Mouse (Mus musculus) CH12.LX (cell line): ENCODE data around the gene Tfr2. TPM values are rescaled to one million over a fixed set of nuclear protein-coding genes. Genes with fewer than 3 reads are reported as not detected.

Experiments used
- DNase-seq: peaks from one replicate; pipeline ENCODE4 v3.0.0-alpha.2; 2013; ENCODE audit errors: extremely low read depth
- H3K27ac ChIP-seq: 2 replicates; pipeline ENCODE4 v1.5.1; 2012; ENCODE audit warnings: low read depth, mild to moderate bottlenecking, control low read depth, moderate library complexity; ENCODE audit not compliant: insufficient read depth
- H3K27me3 ChIP-seq: replicated peaks from 2 replicates; pipeline ENCODE3; 2012; ENCODE audit warnings: inconsistent platforms
- H3K36me3 ChIP-seq, 2 experiments: replicated peaks in 1 of 2; 2 replicates each; pipeline versions ENCODE3 to v1.6.1; 2012; ENCODE audit warnings: inconsistent platforms in 1 of 2, low read length in 1 of 2, mild to moderate bottlenecking in 1 of 2, mixed read lengths in 1 of 2, moderate library complexity in 1 of 2; ENCODE audit not compliant: control insufficient read depth in 1 of 2, insufficient read depth in 1 of 2
- H3K4me1 ChIP-seq, 2 experiments: 2 replicates each; pipeline ENCODE4 v1.6.1; 2012; ENCODE audit warnings: inconsistent platforms in 1 of 2, moderate library complexity in 1 of 2; ENCODE audit not compliant: insufficient read depth in 2 of 2, control insufficient read depth in 1 of 2
- H3K4me2 ChIP-seq: 2 replicates; pipeline ENCODE4 v1.6.1; 2012; ENCODE audit warnings: low read depth, mild to moderate bottlenecking, control low read depth; ENCODE audit not compliant: poor library complexity, insufficient read depth, severe bottlenecking
- H3K4me3 ChIP-seq, 3 experiments: fragments of 150-350 bp in 1 of 3; sonication (generic) in 1 of 3; replicated peaks in 1 of 3; 2 replicates each; pipeline versions ENCODE3 to v1.5.1; 2011 to 2012; ENCODE audit warnings: low read depth in 2 of 3, low read length in 2 of 3, mild to moderate bottlenecking in 2 of 3, moderate library complexity in 2 of 3, control low read depth in 1 of 3, improper control_type of control experiment in 1 of 3, inconsistent platforms in 1 of 3, mixed read lengths in 1 of 3; ENCODE audit not compliant: poor library complexity in 1 of 3
- H3K79me2 ChIP-seq: replicated peaks from 2 replicates; pipeline ENCODE4 v1.6.1; 2012; ENCODE audit warnings: mild to moderate bottlenecking, moderate library complexity; ENCODE audit not compliant: control insufficient read depth, poor library complexity, insufficient read depth, severe bottlenecking; ENCODE audit errors: extremely low read depth
- H3K9ac ChIP-seq: 2 replicates; pipeline ENCODE4 v1.6.1; 2012; ENCODE audit warnings: low read depth, mild to moderate bottlenecking, control low read depth, moderate library complexity; ENCODE audit not compliant: insufficient read depth
- H3K9me3 ChIP-seq: replicated peaks from 2 replicates; pipeline ENCODE3; 2012; ENCODE audit warnings: low read length, inconsistent platforms, mixed read lengths
- BHLHE40 ChIP-seq: IDR thresholded peaks from 2 replicates; pipeline ENCODE4 v1.6.1; 2011; ENCODE audit warnings: mild to moderate bottlenecking, low read depth, low read length, improper control_type of control experiment
- CHD2 ChIP-seq: IDR thresholded peaks from 2 replicates; pipeline ENCODE4 v1.6.1; 2011; ENCODE audit warnings: low read length, improper control_type of control experiment
- CTCF ChIP-seq, 2 experiments: IDR thresholded peaks in 1 of 2; conservative IDR thresholded peaks in 1 of 2; 2 replicates each; pipeline ENCODE4 v1.5.1; 2011 to 2012; ENCODE audit warnings: low read depth in 2 of 2, low read length in 2 of 2, improper control_type of control experiment in 1 of 2, inconsistent platforms in 1 of 2, mild to moderate bottlenecking in 1 of 2, moderate library complexity in 1 of 2
- E2F4 ChIP-seq: IDR thresholded peaks from 2 replicates; pipeline ENCODE4 v1.6.1; 2011; ENCODE audit warnings: low read depth, low read length, improper control_type of control experiment; ENCODE audit not compliant: insufficient replicate concordance
- ELF1 ChIP-seq: IDR thresholded peaks from 2 replicates; pipeline ENCODE4 v1.6.1; 2014; ENCODE audit warnings: low read depth, mild to moderate bottlenecking, inconsistent platforms, low read length, improper control_type of control experiment
- ETS1 ChIP-seq: conservative IDR thresholded peaks from 2 replicates; pipeline ENCODE4 v1.6.1; 2012; ENCODE audit warnings: low read depth, mild to moderate bottlenecking, inconsistent platforms, low read length, improper control_type of control experiment, moderate library complexity
- GABPA ChIP-seq: IDR thresholded peaks from 2 replicates; pipeline ENCODE4 v1.6.1; 2012; ENCODE audit warnings: low read depth, low read length, improper control_type of control experiment, inconsistent platforms; ENCODE audit not compliant: insufficient replicate concordance
- HCFC1 ChIP-seq: IDR thresholded peaks from 2 replicates; pipeline ENCODE4 v1.6.1; 2012; ENCODE audit warnings: low read depth, mild to moderate bottlenecking, inconsistent platforms, low read length, improper control_type of control experiment
- IRF4 ChIP-seq: IDR thresholded peaks from 2 replicates; pipeline ENCODE4 v1.6.1; 2014; ENCODE audit warnings: low read depth, mild to moderate bottlenecking, inconsistent platforms, low read length, improper control_type of control experiment
- JUN ChIP-seq: IDR thresholded peaks from 2 replicates; pipeline ENCODE4 v1.6.1; 2011; ENCODE audit warnings: low read depth, mild to moderate bottlenecking, low read length, improper control_type of control experiment, moderate library complexity; ENCODE audit not compliant: insufficient read depth
- MAFK ChIP-seq: IDR thresholded peaks from 2 replicates; pipeline ENCODE4 v1.6.1; 2011; ENCODE audit warnings: low read length, improper control_type of control experiment; ENCODE audit not compliant: insufficient replicate concordance
- MAX ChIP-seq: IDR thresholded peaks from 2 replicates; pipeline ENCODE4 v1.6.1; 2011; ENCODE audit warnings: low read length, improper control_type of control experiment
- MAZ ChIP-seq: IDR thresholded peaks from 2 replicates; pipeline ENCODE4 v1.6.1; 2012; ENCODE audit warnings: low read depth, mild to moderate bottlenecking, inconsistent platforms, low read length, improper control_type of control experiment, moderate library complexity
- MEF2A ChIP-seq: IDR thresholded peaks from 2 replicates; pipeline ENCODE4 v1.6.1; 2014; ENCODE audit warnings: low read depth, mild to moderate bottlenecking, inconsistent platforms, low read length, improper control_type of control experiment, borderline replicate concordance
- MXI1 ChIP-seq: IDR thresholded peaks from 2 replicates; pipeline ENCODE4 v1.6.1; 2011; ENCODE audit warnings: mild to moderate bottlenecking, low read depth, low read length, improper control_type of control experiment
- MYC ChIP-seq: IDR thresholded peaks from 2 replicates; pipeline ENCODE4 v1.6.1; 2011; ENCODE audit warnings: low read depth, mild to moderate bottlenecking, improper control_type of control experiment, low read length
- NRF1 ChIP-seq: IDR thresholded peaks from 2 replicates; pipeline ENCODE4 v1.6.1; 2014; ENCODE audit warnings: low read depth, mild to moderate bottlenecking, inconsistent platforms, low read length, improper control_type of control experiment, moderate library complexity
- PAX5 ChIP-seq: IDR thresholded peaks from 2 replicates; pipeline ENCODE4 v1.6.1; 2012; ENCODE audit warnings: low read length, inconsistent platforms, mixed read lengths
- POLR2AphosphoS2 ChIP-seq: IDR thresholded peaks from 2 replicates; pipeline ENCODE4 v1.6.1; 2011; ENCODE audit warnings: low read depth, low read length, improper control_type of control experiment
- RCOR1 ChIP-seq: conservative IDR thresholded peaks from 2 replicates; pipeline ENCODE4 v1.6.1; 2012; ENCODE audit warnings: low read depth, mild to moderate bottlenecking, inconsistent platforms, low read length, improper control_type of control experiment
- SIN3A ChIP-seq: IDR thresholded peaks from 2 replicates; pipeline ENCODE4 v1.6.1; 2012; ENCODE audit warnings: low read length, improper control_type of control experiment, inconsistent platforms
- SMC3 ChIP-seq: IDR thresholded peaks from 2 replicates; pipeline ENCODE4 v1.6.1; 2011; ENCODE audit warnings: low read depth, low read length, improper control_type of control experiment
- TBP ChIP-seq: conservative IDR thresholded peaks from 2 replicates; pipeline ENCODE4 v1.6.1; 2011; ENCODE audit warnings: low read depth, low read length, improper control_type of control experiment
- UBTF ChIP-seq: IDR thresholded peaks from 2 replicates; pipeline ENCODE4 v1.6.1; 2012; ENCODE audit warnings: low read depth, mild to moderate bottlenecking, inconsistent platforms, low read length, improper control_type of control experiment, moderate library complexity
- USF1 ChIP-seq: IDR thresholded peaks from 2 replicates; pipeline ENCODE4 v1.6.1; 2014; ENCODE audit warnings: low read depth, mild to moderate bottlenecking, inconsistent platforms, low read length, improper control_type of control experiment
- USF2 ChIP-seq: conservative IDR thresholded peaks from 2 replicates; pipeline ENCODE4 v1.6.1; 2011; ENCODE audit warnings: low read depth, low read length, improper control_type of control experiment
- ZC3H11A ChIP-seq: IDR thresholded peaks from 2 replicates; pipeline ENCODE4 v1.6.1; 2012; ENCODE audit warnings: low read depth, mild to moderate bottlenecking, inconsistent platforms, low read length, improper control_type of control experiment
- ZKSCAN1 ChIP-seq: IDR thresholded peaks from 2 replicates; pipeline ENCODE4 v1.6.1; 2012; ENCODE audit warnings: low read depth, inconsistent platforms, low read length, improper control_type of control experiment, borderline replicate concordance
- ZNF384 ChIP-seq: IDR thresholded peaks from 2 replicates; pipeline ENCODE4 v1.6.1; 2012; ENCODE audit warnings: low read depth, low read length, improper control_type of control experiment, inconsistent platforms
- dilution Hi-C: fragments of 300-500 bp; cut with MboI; formaldehyde crosslinking; loops from 2 replicates; pipeline ENCODE4 v1.14.3; 2020; ENCODE audit warnings: low sequenced_read_pairs; ENCODE audit not compliant: extremely low pct_unique_long_range_greater_than_20kb, extremely low pct_ligation_motif_present
- in situ Hi-C: fragments of 300-500 bp; cut with MboI; formaldehyde crosslinking; loops from 3 replicates; pipeline ENCODE4 v1.14.3; 2019; ENCODE audit warnings: low sequenced_read_pairs, low pct_ligation_motif_present, low pct_unique_long_range_greater_than_20kb, mixed read lengths
- polyA plus RNA-seq: library from polyadenylated mRNA; unstranded; fragments of >175 nt; gene quantifications from 2 replicates; pipeline ENCODE4 v1.2.1, GENCODE M21; 2012; ENCODE audit warnings: low read depth; ENCODE audit not compliant: insufficient read length
- total RNA-seq, 2 experiments: library from RNA; depleted of rRNA; stranded (reverse); fragments of 300-350 nt in 1 of 2; fragments of >200 nt in 1 of 2; gene quantifications; 2 replicates each; pipeline ENCODE4 v1.2.3; 2012 to 2014

Tfr2 gene
- total and polyA plus RNA-seq, 3 experiments, result 0.67 to 2.2 (median 2.2) TPM

DNA sequence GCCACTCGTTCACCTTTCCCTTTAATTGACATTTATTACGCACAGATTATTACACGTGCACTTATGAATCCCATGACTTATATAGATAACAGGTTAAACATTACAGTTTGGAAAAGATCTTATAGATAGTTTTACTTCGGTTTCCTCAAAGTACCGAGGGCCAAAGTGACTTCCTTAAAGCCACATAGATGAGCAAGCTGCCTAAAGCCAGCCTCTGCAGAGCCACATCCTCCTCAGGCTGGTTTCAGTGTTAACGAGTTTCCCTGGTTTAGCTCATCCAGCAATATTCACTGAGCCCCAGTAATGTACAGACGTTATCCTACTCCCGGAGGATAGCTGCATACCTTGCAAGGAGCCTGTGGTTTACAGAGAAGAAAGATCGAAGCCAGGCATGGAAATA is 34.3 kb upstream of the Tfr2 start:
- Histone ChIP-seq H3K79me2 (peaks cover 23% of the 10 kb centered on the region), H3K4me1 (peaks cover 0 to 15% of the 10 kb centered on the region in 2 experiments; a peak in 3 of 4 replicates), H3K36me3 (peaks cover 0 to 1% of the 10 kb centered on the region in 2 experiments), H3K27me3 (peaks cover 1% of the 10 kb centered on the region), H3K4me2 (no peak overlapping the region), H3K4me3 (no peak overlapping the region)
- in situ Hi-C loops, result no loop called here
- DNase-seq, result no peak
- TF ChIP-seq MAFK (no peak), MEF2A (no peak), ZKSCAN1 (no peak), SMC3 (no peak), MAX (no peak), E2F4 (no peak), RCOR1 (no peak), JUN (no peak), CHD2 (no peak), CTCF (conservative IDR thresholded peaks at IDR 0.05 in 1 of 2, IDR thresholded peaks at IDR 0.05 in 1 of 2; ENCODE audit: low read depth in 2 of 2, low read length in 2 of 2) (no peak), TBP (no peak), BHLHE40 (no peak), GABPA (no peak), ZNF384 (no peak), USF1 (no peak), ETS1 (no peak), HCFC1 (no peak), PAX5 (no peak), SIN3A (no peak)
- TF ChIP-seq, all 38 proteins: peak for 0
- H3K27ac ChIP-seq, result no peak overlapping the region
- dilution Hi-C loops, result no loop called here
- no peak overlapping the region for H3K9ac ChIP-seq
- H3K9me3 ChIP-seq, result no peaks in the 10 kb centered on the region

DNA sequence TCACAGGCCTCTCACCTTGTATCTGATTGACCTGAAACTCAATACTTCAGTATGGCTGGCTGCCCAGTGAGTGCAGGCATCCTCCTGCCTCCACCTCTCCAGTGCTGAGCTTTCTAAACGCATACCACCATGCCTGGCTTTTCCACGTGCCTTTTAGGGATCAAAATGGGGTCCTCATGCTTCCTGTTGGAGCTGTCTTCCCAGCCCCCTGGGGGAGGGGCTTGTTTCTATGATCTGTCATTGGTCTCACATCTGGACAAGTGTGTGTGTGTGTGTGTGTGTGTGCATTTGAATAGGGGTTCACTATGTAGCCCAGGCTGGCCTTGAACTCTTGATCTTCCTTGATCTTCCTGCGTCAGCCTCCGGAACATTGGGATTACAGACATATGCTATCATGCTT is 32.2 kb upstream of the Tfr2 start:
- H3K4me2 ChIP-seq, result no peak overlapping the region
- H3K4me3 ChIP-seq, result no peak overlapping the region
- TF ChIP-seq MXI1 (no peak), IRF4 (no peak), UBTF (no peak), HCFC1 (no peak), USF2 (no peak), ELF1 (no peak), GABPA (no peak), MAFK (no peak), ZC3H11A (no peak), CHD2 (no peak), MAZ (no peak), POLR2AphosphoS2 (no peak), NRF1 (no peak), MYC (no peak), MAX (no peak)
- DNase-seq, result no peak
- in situ Hi-C loops (no loop called here), dilution Hi-C loops (no loop called here)
- H3K36me3 ChIP-seq, result no peaks in the 10 kb centered on the region
- H3K27me3 ChIP-seq, result peaks cover 1% of the 10 kb centered on the region
- H3K9me3 ChIP-seq, result no peaks in the 10 kb centered on the region
- no peak overlapping the region for H3K9ac ChIP-seq
- H3K79me2 ChIP-seq, result peaks cover 4% of the 10 kb centered on the region
- H3K4me1 ChIP-seq, result peaks cover 0 to 13% of the 10 kb centered on the region in 2 experiments; a peak in 3 of 4 replicates
- no peak overlapping the region for H3K27ac ChIP-seq
